8 mouse cellular contexts compared by ENCODE assay signal in the genomic region with DNA sequence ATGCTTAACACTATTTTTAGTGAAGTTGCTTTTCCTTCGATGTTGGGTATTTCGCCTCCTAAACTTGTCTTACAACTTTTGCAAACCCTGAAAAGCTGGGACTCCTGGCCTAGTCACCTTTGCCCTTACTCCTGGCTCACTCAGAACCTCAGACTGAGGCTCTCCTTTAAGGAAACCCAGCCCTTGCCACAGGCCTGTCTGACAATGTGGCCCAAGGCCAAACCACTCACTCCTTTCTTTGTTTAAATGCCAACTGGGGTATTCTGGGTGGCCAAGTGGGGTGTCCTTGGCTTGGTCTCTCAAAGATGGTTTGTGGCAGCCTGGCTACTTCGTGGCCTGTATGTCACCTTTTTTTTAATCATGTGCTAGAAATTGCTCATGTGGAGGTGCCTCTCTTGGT. TPM values are rescaled to one million over a fixed set of nuclear protein-coding genes. Genes with fewer than 3 reads are reported as not detected.
DNase-seq lines count a peak whose midpoint lies in the region; ATAC-seq and TF ChIP-seq lines count a peak whose summit lies in the region.

No protein-coding gene starts in this region.

- no peak overlapping the region; the same call in 1 of the 2 replicates for H3K27ac ChIP-seq in bone marrow, adult 2 months (ENCODE audit: control insufficient read depth, insufficient read depth, low read depth, low read length, poor library complexity)
- no peak overlapping the region for H3K27ac ChIP-seq in hindbrain, embryonic 11.5 days (ENCODE audit: low read depth, low read length)
- peak overlapping the region; percentile 89; the same call in 1 of the 2 replicates for H3K27ac ChIP-seq in limb, embryonic 14.5 days (replicated peaks; ENCODE audit: low read depth, low read length)
- H3K27ac ChIP-seq in small intestine, adult 2 months (ENCODE audit: insufficient read depth, low read depth, low read length), result peak overlapping the region; percentile 89

- TF ChIP-seq POLR2A in bone marrow, adult 2 months (IDR thresholded peaks at IDR 0.05; ENCODE audit: borderline replicate concordance, control insufficient read depth, low read depth, low read length), result no peak
- no peak for TF ChIP-seq POLR2A in limb, embryonic 14.5 days (IDR thresholded peaks at IDR 0.05; ENCODE audit: borderline replicate concordance, extremely low read depth, insufficient read depth, insufficient read length)
- no peak for TF ChIP-seq POLR2A in small intestine, adult 2 months (IDR thresholded peaks at IDR 0.05; ENCODE audit: low read depth, low read length)

- no peak for TF ChIP-seq CTCF in bone marrow, adult 2 months (IDR thresholded peaks at IDR 0.05; ENCODE audit: control insufficient read depth, insufficient read depth, low read length)
- TF ChIP-seq CTCF in small intestine, adult 2 months (IDR thresholded peaks at IDR 0.05; ENCODE audit: extremely low read depth, insufficient read length, insufficient replicate concordance, low read depth, low read length), result no peak

- peak overlapping the region; percentile 77 for H3K4me2 ChIP-seq in hindbrain, embryonic 11.5 days (replicated peaks; ENCODE audit: low read depth, low read length)
- H3K4me2 ChIP-seq in limb, embryonic 14.5 days (replicated peaks; ENCODE audit: low read depth, low read length, severe bottlenecking), result peak overlapping the region; percentile 87

- H3K9me3 ChIP-seq in hindbrain, embryonic 11.5 days (ENCODE audit: control insufficient read depth, low read length), result no peaks in the 10 kb centered on the region
- no peaks in the 10 kb centered on the region for H3K9me3 ChIP-seq in limb, embryonic 14.5 days (ENCODE audit: control insufficient read depth, low read length)

- DNase-seq in right cerebral cortex, postnatal 10 days (ENCODE audit: low spot score in 2 of 2), result peak; percentile 36 to 46
- no peak for DNase-seq in right cerebral cortex, postnatal 14 days
- peak; percentile 25 for DNase-seq in hindbrain, embryonic 11.5 days (ENCODE audit: low spot score)
- no peak for DNase-seq in limb, embryonic 14.5 days (ENCODE audit: low spot score)
- no peak for DNase-seq in ovary, postnatal 14 days (ENCODE audit: low spot score)
- no peak for DNase-seq in embryo, embryonic 11 days

- ATAC-seq in hindbrain, embryonic 11.5 days (ENCODE audit: low FRiP score), result no peak
- ATAC-seq in limb, embryonic 14.5 days (ENCODE audit: low FRiP score, low read depth), result no peak

- H3K9ac ChIP-seq in hindbrain, embryonic 11.5 days (ENCODE audit: low read depth, low read length), result peak overlapping the region; percentile 93
- peak overlapping the region; percentile 94 for H3K9ac ChIP-seq in limb, embryonic 14.5 days (ENCODE audit: low read depth, low read length, severe bottlenecking)

- 0 out of 2 replicates have a peak, but pooled peaks cover 7% of the 10 kb centered on the region for H3K36me3 ChIP-seq in hindbrain, embryonic 11.5 days (ENCODE audit: control insufficient read depth, insufficient read depth, low read length)
- H3K36me3 ChIP-seq in limb, embryonic 14.5 days (ENCODE audit: control insufficient read depth, insufficient read depth, low read length), result peaks cover 41% of the 10 kb centered on the region
- peaks cover 28% of the 10 kb centered on the region for H3K36me3 ChIP-seq in small intestine, adult 2 months (ENCODE audit: control insufficient read depth, insufficient read depth, low read length)

- 3% methylated on average over 3 of the region's 3 CpGs for WGBS in bone marrow, adult 2 months
- WGBS in hindbrain, embryonic 11.5 days, result 11% methylated on average over 3 of the region's 3 CpGs
- WGBS in limb, embryonic 14.5 days, result 3% methylated on average over 3 of the region's 3 CpGs
- WGBS in small intestine, adult 2 months, result 3% methylated on average over 3 of the region's 3 CpGs

- peaks cover 3% of the 10 kb centered on the region for H3K4me1 ChIP-seq in bone marrow, adult 2 months (ENCODE audit: control insufficient read depth, insufficient read depth, low read length)
- 0 out of 2 replicates have a peak, but pooled peaks cover 2% of the 10 kb centered on the region for H3K4me1 ChIP-seq in hindbrain, embryonic 11.5 days (replicated peaks; ENCODE audit: control insufficient read depth, insufficient read depth, low read length)
- peaks cover 10% of the 10 kb centered on the region; the same call in 1 of the 2 replicates for H3K4me1 ChIP-seq in limb, embryonic 14.5 days (ENCODE audit: control insufficient read depth, insufficient read depth, low read length)
- H3K4me1 ChIP-seq in small intestine, adult 2 months (ENCODE audit: control insufficient read depth, insufficient read depth, insufficient read length, low read length), result peaks cover 15% of the 10 kb centered on the region; the same call in 1 of the 2 replicates

- H3K4me3 ChIP-seq in bone marrow, adult 2 months (replicated peaks; ENCODE audit: control insufficient read depth, low read depth, low read length), result peak overlapping the region; percentile 98
- peak overlapping the region; percentile 98 for H3K4me3 ChIP-seq in hindbrain, embryonic 11.5 days (ENCODE audit: low read depth, low read length)
- H3K4me3 ChIP-seq in limb, embryonic 14.5 days (replicated peaks; ENCODE audit: low read length), result peak overlapping the region; percentile 88
- peak overlapping the region; percentile 48 for H3K4me3 ChIP-seq in small intestine, adult 2 months (ENCODE audit: low read depth, low read length)

- H3K27me3 ChIP-seq in hindbrain, embryonic 11.5 days (ENCODE audit: control insufficient read depth, insufficient read depth, low read length), result no peaks in the 10 kb centered on the region
- no peaks in the 10 kb centered on the region for H3K27me3 ChIP-seq in limb, embryonic 14.5 days (ENCODE audit: control insufficient read depth, insufficient read depth, low read length)
- no peaks in the 10 kb centered on the region for H3K27me3 ChIP-seq in small intestine, adult 2 months (ENCODE audit: control insufficient read depth, insufficient read depth, low read length)

RNA-seq across cellular contexts. Expression of a gene that starts 1.4 kb away (rescaled TPM):
- polyA plus RNA-seq in bone marrow, adult 2 months (2011; ENCODE audit: insufficient read depth, insufficient read length, low replicate concordance, missing spikeins), result 18.7 and 28.3 TPM in 2 replicates
- polyA plus RNA-seq in hindbrain, embryonic 11.5 days (2014; fragmentation: Nextera tagmentation; extraction: Ambion mirVana), result 24.6 and 33.5 TPM in 2 replicates
- 24.8 and 26.1 TPM in 2 replicates for polyA plus RNA-seq in limb, embryonic 14.5 days (2012; rRNA removed)
- 26.8 and 29.4 TPM in 2 replicates for polyA plus RNA-seq in limb, embryonic 14.5 days (2014; fragmentation: Nextera tagmentation; extraction: Ambion mirVana)
- 14.1 and 27.3 TPM in 2 replicates for polyA plus RNA-seq in small intestine, adult 2 months (2012; rRNA removed)

RNA-seq across cellular contexts. Expression of a gene that starts 27.3 kb away (rescaled TPM):
- polyA plus RNA-seq in bone marrow, adult 2 months (2011; ENCODE audit: insufficient read depth, insufficient read length, low replicate concordance, missing spikeins), result 1,948 and 4,579 TPM in 2 replicates
- 0.28 and 0.31 TPM in 2 replicates for polyA plus RNA-seq in hindbrain, embryonic 11.5 days (2014; fragmentation: Nextera tagmentation; extraction: Ambion mirVana)
- 1.2 and 5.9 TPM in 2 replicates for polyA plus RNA-seq in limb, embryonic 14.5 days (2012; rRNA removed)
- 1.4 and 4.8 TPM in 2 replicates for polyA plus RNA-seq in limb, embryonic 14.5 days (2014; fragmentation: Nextera tagmentation; extraction: Ambion mirVana)
- polyA plus RNA-seq in small intestine, adult 2 months (2012; rRNA removed), result 3.2 TPM in 1 of 2 replicates, not detected in the other

RNA-seq across cellular contexts. Expression of a gene that starts 44.2 kb away (rescaled TPM):
- 12.8 and 25.8 TPM in 2 replicates for polyA plus RNA-seq in bone marrow, adult 2 months (2011; ENCODE audit: insufficient read depth, insufficient read length, low replicate concordance, missing spikeins)
- 89.2 and 90.6 TPM in 2 replicates for polyA plus RNA-seq in hindbrain, embryonic 11.5 days (2014; fragmentation: Nextera tagmentation; extraction: Ambion mirVana)
- polyA plus RNA-seq in limb, embryonic 14.5 days (2012; rRNA removed), result 50.5 and 52.3 TPM in 2 replicates
- polyA plus RNA-seq in limb, embryonic 14.5 days (2014; fragmentation: Nextera tagmentation; extraction: Ambion mirVana), result 57.8 and 64.6 TPM in 2 replicates
- polyA plus RNA-seq in small intestine, adult 2 months (2012; rRNA removed), result 9.9 and 14.6 TPM in 2 replicates

RNA-seq across cellular contexts. Expression of a gene that starts 54.5 kb away (rescaled TPM):
- polyA plus RNA-seq in bone marrow, adult 2 months (2011; ENCODE audit: insufficient read depth, insufficient read length, low replicate concordance, missing spikeins), result 12.9 and 33.6 TPM in 2 replicates
- 78.9 and 98.7 TPM in 2 replicates for polyA plus RNA-seq in hindbrain, embryonic 11.5 days (2014; fragmentation: Nextera tagmentation; extraction: Ambion mirVana)
- 161 and 220 TPM in 2 replicates for polyA plus RNA-seq in limb, embryonic 14.5 days (2012; rRNA removed)
- polyA plus RNA-seq in limb, embryonic 14.5 days (2014; fragmentation: Nextera tagmentation; extraction: Ambion mirVana), result 76.1 and 76.6 TPM in 2 replicates
- polyA plus RNA-seq in small intestine, adult 2 months (2012; rRNA removed), result 91.4 and 191 TPM in 2 replicates

Comparison
In these comparisons a context has a peak if more than half of its experiments do, and no peak if none do; other contexts are left out.
1. DNase-seq: peak in right cerebral cortex, postnatal 10 days (2 of 2) and hindbrain, embryonic 11.5 days (single experiment); none in right cerebral cortex, postnatal 14 days (single experiment), limb, embryonic 14.5 days (single experiment), ovary, postnatal 14 days (single experiment) and embryo, embryonic 11 days (single experiment).
2. H3K27ac ChIP-seq: peak in limb, embryonic 14.5 days (single experiment) and small intestine, adult 2 months (single experiment); none in bone marrow, adult 2 months (single experiment) and hindbrain, embryonic 11.5 days (single experiment).
3. H3K4me3 ChIP-seq: peak in every context shown above with its lines; median percentile 98 in bone marrow, adult 2 months; 98 in hindbrain, embryonic 11.5 days; 88 in limb, embryonic 14.5 days; 48 in small intestine, adult 2 months.
4. RNA of a gene that starts 27.3 kb away (polyA plus RNA-seq): 1,948 to 4,579 TPM in bone marrow, adult 2 months; 1.2 to 5.9 TPM in limb, embryonic 14.5 days, 0.28 to 0.31 TPM in hindbrain, embryonic 11.5 days and 3.2 TPM in small intestine, adult 2 months; every median in the first group is over 100 times any median in the second.